Mouse (Mus musculus) embryonic fibroblast, embryonic 13.5 days (primary cell): ENCODE results near the gene Gpd1.

Source experiments
- CTCF ChIP-seq: IDR thresholded peaks from 2 replicates; pipeline ENCODE4 v1.5.1; 2011; ENCODE audit warnings: mild to moderate bottlenecking, control low read depth, low read length, moderate library complexity, borderline replicate concordance; ENCODE audit not compliant: insufficient read depth
- POLR2A ChIP-seq: IDR thresholded peaks from 2 replicates; pipeline ENCODE4 v1.6.1; 2011; ENCODE audit warnings: low read depth, mild to moderate bottlenecking, control low read depth, low read length, moderate library complexity

DNA sequence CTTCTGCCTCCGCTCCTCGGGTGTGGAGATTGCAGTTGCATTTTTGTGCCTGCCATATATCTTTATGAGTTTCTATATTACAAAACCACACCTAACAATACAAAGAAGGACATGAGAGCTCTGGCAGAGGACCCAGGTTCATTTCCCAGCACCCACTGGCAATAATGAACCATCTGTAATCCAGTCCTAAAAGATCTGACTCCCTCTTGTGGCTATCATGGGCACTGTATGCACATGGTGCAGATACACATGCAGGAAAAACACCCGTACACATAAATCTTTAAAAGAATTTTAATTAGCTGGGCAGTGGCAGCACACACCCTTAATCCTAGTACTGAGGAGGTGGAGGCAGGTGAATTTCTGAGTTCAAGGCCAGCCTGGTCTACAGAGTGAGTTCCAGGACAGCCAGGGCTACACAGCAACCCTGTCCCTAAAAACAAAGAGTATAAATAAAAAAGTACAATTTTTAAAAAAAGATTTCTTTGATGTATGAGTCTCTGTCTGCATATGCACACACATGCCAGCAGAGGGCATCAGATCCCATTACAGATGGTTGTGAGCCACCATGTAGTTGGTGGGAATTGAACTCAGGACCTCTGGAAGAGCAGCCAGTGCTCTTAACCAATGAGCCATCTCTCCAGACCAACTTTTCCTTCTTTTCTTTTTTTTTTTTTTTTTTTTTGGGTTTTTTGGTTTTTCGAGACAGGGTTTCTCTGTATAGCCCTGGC lies 11.9 kb downstream of the Gpd1 start:
- TF ChIP-seq POLR2A (no peak), CTCF (no peak)
